Mouse (Mus musculus): Measurements from ENCODE around the gene Kcnj6. TPM values are rescaled to one million over a fixed set of nuclear protein-coding genes. Genes with fewer than 3 reads are reported as not detected.

Gene Kcnj6
- polyA plus RNA-seq, 1 experiment = 9.7 TPM

DNA sequence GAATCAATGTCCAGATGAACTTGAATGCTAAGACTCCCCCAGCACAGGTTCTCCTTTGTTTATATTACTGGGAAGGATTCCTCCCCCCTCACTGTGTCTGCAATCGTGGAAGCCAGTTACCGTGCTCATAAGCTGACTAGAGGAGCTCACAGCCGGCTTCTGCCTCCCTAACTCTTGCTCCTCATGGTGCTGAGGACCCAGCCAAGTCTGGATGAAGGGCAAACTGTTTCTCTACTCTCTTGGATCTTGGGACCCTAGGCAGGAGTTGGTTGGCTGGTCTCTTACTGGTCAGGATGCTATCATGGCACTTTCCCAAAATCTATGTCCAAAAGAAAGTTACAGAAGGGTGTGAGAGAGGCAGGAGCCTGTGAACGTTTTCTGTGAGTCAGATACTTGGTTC is 2.6 kb downstream of the Kcnj6 start:
- no peak for TF ChIP-seq CTCF (IDR thresholded peaks at IDR 0.05; ENCODE audit: control insufficient read depth, insufficient read depth, insufficient replicate concordance, low read depth, low read length)
- no peak for TF ChIP-seq POLR2A (IDR thresholded peaks at IDR 0.05; ENCODE audit: control insufficient read depth, low read depth, low read length)
- H3K4me1 ChIP-seq (ENCODE audit: control insufficient read depth, insufficient read depth, low read length) = peaks cover 4% of the 10 kb centered on the region; the same call in 1 of the 2 replicates
- H3K27me3 ChIP-seq (ENCODE audit: control insufficient read depth, insufficient read depth, low read length) = no peaks in the 10 kb centered on the region
- H3K4me3 ChIP-seq (ENCODE audit: control insufficient read depth, low read depth, low read length) = no peak overlapping the region
- no peak overlapping the region for H3K27ac ChIP-seq (ENCODE audit: control insufficient read depth, insufficient read depth, low read depth, low read length)
- H3K36me3 ChIP-seq (ENCODE audit: control insufficient read depth, insufficient read depth, low read length) = no peaks in the 10 kb centered on the region

DNA sequence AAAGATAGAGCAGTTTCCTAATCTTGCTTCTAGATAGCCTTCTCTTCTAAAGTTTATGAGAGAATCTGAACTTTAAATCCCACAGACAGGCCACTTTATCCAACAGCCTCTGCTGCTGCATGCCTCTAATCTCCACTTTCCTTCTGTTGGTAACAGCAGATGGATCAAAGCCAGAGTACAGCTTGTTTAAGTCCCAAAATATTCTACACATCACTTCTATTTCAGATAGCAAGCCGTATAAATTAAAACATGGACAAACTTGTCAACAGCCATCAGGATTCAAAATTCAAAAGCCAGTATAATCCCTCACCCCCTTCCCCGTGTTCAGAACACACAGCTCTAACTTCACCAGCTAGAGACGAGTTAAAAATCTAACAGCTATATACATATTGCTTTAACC is 3.4 kb downstream of the Kcnj6 start:
- Histone ChIP-seq H3K4me3 (ENCODE audit: control insufficient read depth, low read depth, low read length) (no peak overlapping the region), H3K27ac (ENCODE audit: control insufficient read depth, insufficient read depth, low read depth, low read length) (no peak overlapping the region), H3K27me3 (ENCODE audit: control insufficient read depth, insufficient read depth, low read length) (no peaks in the 10 kb centered on the region), H3K36me3 (ENCODE audit: control insufficient read depth, insufficient read depth, low read length) (no peaks in the 10 kb centered on the region), H3K4me1 (ENCODE audit: control insufficient read depth, insufficient read depth, low read length) (peaks cover 4% of the 10 kb centered on the region; the same call in 1 of the 2 replicates)
- TF ChIP-seq CTCF (IDR thresholded peaks at IDR 0.05; ENCODE audit: control insufficient read depth, insufficient read depth, insufficient replicate concordance, low read depth, low read length) = no peak
- no peak for TF ChIP-seq POLR2A (IDR thresholded peaks at IDR 0.05; ENCODE audit: control insufficient read depth, low read depth, low read length)

DNA sequence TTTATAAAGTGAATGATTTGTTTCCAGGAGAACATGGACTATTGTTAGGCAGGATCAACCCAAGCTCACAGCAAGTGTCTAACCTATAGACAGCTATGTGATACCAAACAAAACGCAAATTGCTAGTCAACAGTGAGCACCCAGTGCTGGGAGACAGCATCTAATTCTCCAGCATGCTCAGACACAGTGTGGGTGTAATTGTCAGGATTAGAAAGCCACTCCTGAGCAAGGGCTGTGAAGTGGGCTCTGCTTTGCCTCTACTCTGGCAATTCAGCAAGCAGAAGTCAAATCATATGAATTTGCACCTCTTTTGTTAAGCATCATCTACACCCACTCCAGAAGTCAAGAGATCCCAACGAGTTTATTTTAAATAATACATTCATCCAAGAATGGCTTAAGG is 7.4 kb downstream of the Kcnj6 start:
- no peak for TF ChIP-seq CTCF (IDR thresholded peaks at IDR 0.05; ENCODE audit: control insufficient read depth, insufficient read depth, insufficient replicate concordance, low read depth, low read length)
- TF ChIP-seq POLR2A (IDR thresholded peaks at IDR 0.05; ENCODE audit: control insufficient read depth, low read depth, low read length) = no peak
- Histone ChIP-seq H3K27me3 (ENCODE audit: control insufficient read depth, insufficient read depth, low read length) (no peaks in the 10 kb centered on the region), H3K27ac (ENCODE audit: control insufficient read depth, insufficient read depth, low read depth, low read length) (no peak overlapping the region), H3K36me3 (ENCODE audit: control insufficient read depth, insufficient read depth, low read length) (no peaks in the 10 kb centered on the region), H3K4me1 (ENCODE audit: control insufficient read depth, insufficient read depth, low read length) (no peaks in the 10 kb centered on the region), H3K4me3 (ENCODE audit: control insufficient read depth, low read depth, low read length) (no peak overlapping the region)

DNA sequence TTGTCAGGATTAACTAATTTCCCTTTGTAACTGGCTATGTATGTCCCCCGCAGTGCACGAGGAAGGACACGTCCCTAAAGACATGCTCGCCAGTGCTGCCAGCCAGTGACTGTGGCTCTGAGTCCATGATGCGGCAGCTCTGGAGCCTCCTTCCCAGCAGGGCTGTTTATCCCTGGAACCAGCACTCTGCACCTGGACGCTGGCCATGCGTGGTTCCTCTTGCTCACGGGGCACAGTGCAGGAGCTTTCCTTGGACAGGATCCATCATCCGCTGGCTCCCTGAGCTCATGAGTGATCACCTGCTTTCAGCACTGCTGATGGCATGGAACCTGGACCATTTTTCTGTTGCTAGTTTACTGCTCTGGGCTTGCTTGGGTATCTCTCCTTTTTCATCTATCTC is 10.8 kb downstream of the Kcnj6 start:
- TF ChIP-seq POLR2A (IDR thresholded peaks at IDR 0.05; ENCODE audit: control insufficient read depth, low read depth, low read length) (no peak), CTCF (IDR thresholded peaks at IDR 0.05; ENCODE audit: control insufficient read depth, insufficient read depth, insufficient replicate concordance, low read depth, low read length) (no peak)
- no peaks in the 10 kb centered on the region for H3K27me3 ChIP-seq (ENCODE audit: control insufficient read depth, insufficient read depth, low read length)
- no peak overlapping the region for H3K4me3 ChIP-seq (ENCODE audit: control insufficient read depth, low read depth, low read length)
- H3K36me3 ChIP-seq (ENCODE audit: control insufficient read depth, insufficient read depth, low read length) = no peaks in the 10 kb centered on the region
- H3K27ac ChIP-seq (ENCODE audit: control insufficient read depth, insufficient read depth, low read depth, low read length) = no peak overlapping the region
- no peaks in the 10 kb centered on the region for H3K4me1 ChIP-seq (ENCODE audit: control insufficient read depth, insufficient read depth, low read length)

DNA sequence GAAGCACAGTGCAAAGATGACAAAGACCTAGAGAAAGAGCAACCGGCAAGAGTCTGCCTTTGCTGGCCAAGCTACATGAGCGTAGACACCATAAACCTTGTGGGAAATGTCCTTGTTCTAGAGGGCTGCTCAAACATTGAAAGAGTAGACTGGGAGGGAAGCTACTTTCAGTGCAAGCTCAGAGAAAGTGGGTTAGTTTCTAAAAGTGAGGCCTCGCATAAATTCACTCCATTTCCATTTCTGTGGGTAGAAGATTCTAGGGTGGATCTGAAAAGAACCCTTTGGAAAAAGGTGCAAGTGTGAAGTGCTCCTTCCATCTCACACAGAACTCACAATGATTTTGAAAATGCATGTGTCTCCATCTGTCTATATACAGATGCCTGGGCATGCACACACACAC is 13.2 kb downstream of the Kcnj6 start:
- no peak for TF ChIP-seq POLR2A (IDR thresholded peaks at IDR 0.05; ENCODE audit: control insufficient read depth, low read depth, low read length)
- TF ChIP-seq CTCF (IDR thresholded peaks at IDR 0.05; ENCODE audit: control insufficient read depth, insufficient read depth, insufficient replicate concordance, low read depth, low read length) = no peak
- no peak overlapping the region for H3K4me3 ChIP-seq (ENCODE audit: control insufficient read depth, low read depth, low read length)
- H3K27ac ChIP-seq (ENCODE audit: control insufficient read depth, insufficient read depth, low read depth, low read length) = no peak overlapping the region
- H3K36me3 ChIP-seq (ENCODE audit: control insufficient read depth, insufficient read depth, low read length) = no peaks in the 10 kb centered on the region
- H3K4me1 ChIP-seq (ENCODE audit: control insufficient read depth, insufficient read depth, low read length) = no peaks in the 10 kb centered on the region
- no peaks in the 10 kb centered on the region for H3K27me3 ChIP-seq (ENCODE audit: control insufficient read depth, insufficient read depth, low read length)

DNA sequence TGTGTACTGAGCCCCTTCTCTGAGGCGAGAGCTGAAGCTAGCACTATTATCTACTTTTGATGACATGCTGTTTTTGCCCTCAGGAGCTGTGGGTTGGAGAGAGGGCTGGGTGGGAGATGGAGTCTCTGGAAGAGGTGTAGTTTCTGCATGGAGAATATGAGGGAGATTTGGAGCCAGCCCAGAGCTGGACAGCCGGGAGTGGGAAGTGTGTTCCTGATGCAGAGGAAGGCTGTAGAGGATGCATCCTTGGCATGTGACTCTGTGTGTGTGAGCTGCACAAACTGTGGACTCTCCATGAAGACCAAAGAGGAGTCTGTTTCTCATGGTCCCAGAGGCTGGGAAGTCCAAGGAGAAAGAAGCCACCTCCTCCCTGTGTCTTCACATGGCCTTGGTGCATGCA is 17.1 kb downstream of the Kcnj6 start:
- TF ChIP-seq CTCF (IDR thresholded peaks at IDR 0.05; ENCODE audit: control insufficient read depth, insufficient read depth, insufficient replicate concordance, low read depth, low read length) (no peak), POLR2A (IDR thresholded peaks at IDR 0.05; ENCODE audit: control insufficient read depth, low read depth, low read length) (no peak)
- Histone ChIP-seq H3K4me1 (ENCODE audit: control insufficient read depth, insufficient read depth, low read length) (no peaks in the 10 kb centered on the region), H3K36me3 (ENCODE audit: control insufficient read depth, insufficient read depth, low read length) (no peaks in the 10 kb centered on the region), H3K27ac (ENCODE audit: control insufficient read depth, insufficient read depth, low read depth, low read length) (no peak overlapping the region), H3K27me3 (ENCODE audit: control insufficient read depth, insufficient read depth, low read length) (no peaks in the 10 kb centered on the region), H3K4me3 (ENCODE audit: control insufficient read depth, low read depth, low read length) (no peak overlapping the region)

DNA sequence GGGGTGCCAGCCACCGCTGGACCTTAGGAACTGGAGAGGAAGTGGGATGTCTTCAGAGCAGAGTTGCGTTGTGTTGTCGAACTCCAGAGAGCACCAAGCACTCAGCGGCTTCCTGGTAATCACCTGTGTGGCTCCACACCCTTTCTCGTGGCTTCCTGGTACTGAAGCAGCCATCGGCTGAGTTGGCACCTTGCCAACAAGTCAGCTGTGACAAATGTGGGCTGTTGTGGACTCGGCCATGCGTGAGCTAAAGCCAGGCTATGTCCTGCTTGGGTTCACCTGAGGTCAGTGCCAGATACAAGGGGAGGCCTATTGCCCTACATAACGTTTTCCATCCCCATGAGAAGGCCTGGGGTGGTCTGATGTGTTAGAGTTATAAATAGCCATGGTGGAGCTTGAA is 18.0 kb downstream of the Kcnj6 start:
- Histone ChIP-seq H3K27ac (ENCODE audit: control insufficient read depth, insufficient read depth, low read depth, low read length) (no peak overlapping the region), H3K36me3 (ENCODE audit: control insufficient read depth, insufficient read depth, low read length) (no peaks in the 10 kb centered on the region), H3K4me3 (ENCODE audit: control insufficient read depth, low read depth, low read length) (no peak overlapping the region), H3K27me3 (ENCODE audit: control insufficient read depth, insufficient read depth, low read length) (no peaks in the 10 kb centered on the region), H3K4me1 (ENCODE audit: control insufficient read depth, insufficient read depth, low read length) (no peaks in the 10 kb centered on the region)
- TF ChIP-seq CTCF (IDR thresholded peaks at IDR 0.05; ENCODE audit: control insufficient read depth, insufficient read depth, insufficient replicate concordance, low read depth, low read length) (no peak), POLR2A (IDR thresholded peaks at IDR 0.05; ENCODE audit: control insufficient read depth, low read depth, low read length) (no peak)
